Mouse (Mus musculus) lung, adult 2 months (tissue): Measurements from ENCODE around the gene Gtf3c5.

Experiments used
- CTCF ChIP-seq: fragments of 200-500 bp; IDR thresholded peaks from 2 replicates; pipeline ENCODE4 v1.5.1; 2011; ENCODE audit warnings: mild to moderate bottlenecking, low read length, control low read depth; ENCODE audit not compliant: insufficient read depth
- POLR2A ChIP-seq: fragments of 200-500 bp; IDR thresholded peaks from 2 replicates; pipeline ENCODE4 v1.6.1; 2011; ENCODE audit warnings: low read depth, mild to moderate bottlenecking, control low read depth, low read length, borderline replicate concordance; ENCODE audit errors: extremely low read depth

GRCm38 (mm10) chr2:28620522-28620921 is 37.0 kb upstream of the Gtf3c5 start:
- TF ChIP-seq POLR2A (no peak), CTCF (no peak)
